Mouse (Mus musculus) cerebellum, postnatal 25 days (tissue): ENCODE results near the gene Baat.
"Not testable (repeated sequence)": the region's sequence is repeated elsewhere in the genome, so short reads cannot be mapped to it uniquely, and the experiment has no call there.

ENCODE experiments used
- DNase-seq, 2 experiments: peaks; one replicate each; pipeline ENCODE4 v3.0.0; 2021; ENCODE audit warnings: mixed read lengths in 2 of 2

Baat gene

GRCm38 (mm10) chr4:49480896-49481295 lies 25.5 kb downstream of the Baat start:
- DNase-seq: no peak

GRCm38 (mm10) chr4:49480104-49480760 lies 26.1 kb downstream of the Baat start:
- DNase-seq: no peak

DNA sequence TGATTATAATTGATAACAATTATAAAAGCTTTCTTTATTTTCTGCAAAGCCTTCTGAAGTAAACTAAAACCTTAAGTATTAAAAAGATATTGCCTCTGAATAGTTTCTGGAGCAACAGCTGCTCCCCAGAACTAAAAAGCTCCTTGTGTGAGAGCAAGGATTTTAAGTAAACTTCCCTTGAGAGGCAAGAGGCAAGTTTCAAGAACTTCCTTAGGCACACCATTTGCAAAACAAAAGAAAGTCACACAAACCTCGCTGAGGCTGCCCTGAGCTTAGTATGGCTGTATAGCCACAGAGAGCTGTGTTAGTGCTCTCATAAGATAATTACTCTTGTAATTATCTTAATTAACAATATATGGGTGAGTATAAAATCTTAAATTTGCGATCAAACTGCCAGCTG lies 27.3 kb downstream of the Baat start:
- DNase-seq: not testable (repeated sequence)

GRCm38 (mm10) chr4:49478118-49478877 lies 28.1 kb downstream of the Baat start:
- no peak for DNase-seq

DNA sequence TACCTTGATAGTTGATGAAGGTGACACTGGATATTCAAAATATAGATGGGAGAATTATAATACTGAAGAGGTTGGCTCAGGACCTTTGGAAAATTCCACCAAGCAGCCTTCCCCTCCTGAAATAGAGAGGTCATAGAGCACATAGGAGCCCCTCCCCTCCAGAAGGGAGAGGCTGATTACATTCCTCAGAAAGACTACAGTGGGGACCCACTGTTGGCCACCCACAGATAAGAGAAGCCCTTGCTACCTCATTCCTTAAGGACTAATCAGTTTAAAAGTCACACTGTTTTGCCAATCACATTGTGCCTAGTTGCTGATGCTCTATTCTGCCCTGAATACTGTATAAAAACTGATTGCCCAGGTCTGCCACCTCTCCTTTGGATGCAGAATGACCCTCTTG lies 31.8 kb downstream of the Baat start:
- no peak for DNase-seq

DNA sequence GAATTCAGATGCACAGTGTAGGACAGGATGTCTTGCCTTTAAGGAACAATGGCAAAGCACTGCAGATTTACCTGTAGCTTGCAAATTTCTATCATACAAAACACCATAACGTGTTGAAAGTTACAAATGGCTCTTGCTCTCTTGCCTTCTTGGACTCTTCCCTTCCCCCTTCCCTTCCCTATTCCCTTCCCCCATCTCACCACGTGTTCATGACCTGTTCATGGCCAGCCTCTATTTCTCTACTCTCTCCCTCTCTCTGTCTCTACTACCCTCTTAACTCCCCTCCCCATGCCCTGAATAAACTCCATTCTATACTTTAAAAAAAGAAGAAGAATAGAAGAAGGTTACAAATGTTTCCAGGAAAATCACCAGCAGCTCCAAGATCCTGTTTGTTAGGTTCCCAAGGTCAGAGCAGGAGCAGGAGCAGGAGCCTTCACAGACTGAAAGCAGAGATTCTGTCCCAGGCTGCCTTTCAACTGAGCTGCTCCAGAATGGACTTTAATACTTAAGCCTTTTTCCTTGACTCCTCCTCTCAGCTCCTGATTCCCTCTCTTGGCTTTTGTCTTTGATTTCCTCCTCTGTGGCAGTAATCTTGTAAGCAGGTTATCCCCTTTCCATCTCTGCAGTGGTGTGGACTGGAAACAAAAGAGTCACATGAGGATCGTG lies 32.8 kb downstream of the Baat start, which contains the start of gene Acnat1:
TSS of gene Acnat1 (minus strand) at position 478 of the 666 bp plus-strand sequence.
- no peak for DNase-seq

DNA sequence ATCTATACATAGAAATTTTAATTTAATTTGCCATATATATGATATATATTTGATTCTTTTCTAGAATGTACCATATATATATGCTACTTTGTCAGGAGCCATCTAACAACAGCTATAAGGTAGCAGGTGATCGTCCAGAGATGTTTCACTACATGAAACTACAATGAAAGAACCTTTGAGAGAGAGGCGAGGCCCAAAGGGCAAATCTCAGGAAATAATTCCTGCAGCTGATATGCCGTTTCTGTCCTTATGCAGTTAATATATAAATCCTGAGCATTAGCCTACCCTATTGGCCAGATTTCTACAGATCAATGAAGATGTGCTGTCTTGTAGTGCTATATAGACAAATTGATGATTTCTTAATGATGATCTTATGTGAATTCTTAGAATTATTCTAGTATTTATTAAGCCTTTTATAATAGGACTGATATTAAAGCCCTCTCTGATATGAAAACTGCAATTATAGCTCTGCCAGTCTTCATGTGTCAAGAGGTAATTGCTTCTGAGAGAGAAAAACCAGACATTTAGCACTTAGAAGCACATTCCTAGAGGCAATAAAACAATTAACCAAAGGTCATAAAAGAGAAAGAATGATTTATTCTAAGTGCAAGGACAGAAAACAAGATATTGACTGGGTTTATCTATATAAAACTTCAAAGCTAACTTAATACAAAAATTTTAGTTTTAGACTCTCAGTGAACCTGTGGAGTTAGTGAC lies 36.8 kb downstream of the Baat start:
- DNase-seq: no peak

DNA sequence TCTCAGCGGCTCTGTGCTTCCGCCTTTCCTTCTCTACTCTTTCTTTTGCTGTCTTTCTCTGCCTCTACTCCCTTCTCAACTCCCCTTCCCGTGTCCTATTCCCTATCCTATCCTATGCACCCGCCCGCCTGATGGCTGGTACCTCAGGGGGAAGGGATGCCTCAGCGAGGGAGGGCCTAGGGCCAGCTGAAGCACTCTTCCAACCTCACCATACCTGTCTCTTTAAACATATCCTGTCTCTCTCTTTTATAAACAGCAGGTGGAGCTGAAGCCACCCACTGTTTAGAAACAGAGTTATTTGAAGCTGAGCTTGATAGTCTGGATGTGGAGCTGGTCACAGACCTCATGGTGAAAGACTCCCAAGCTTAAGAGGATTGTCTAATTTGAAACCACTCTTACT lies 39.0 kb downstream of the Baat start:
- no peak for DNase-seq

DNA sequence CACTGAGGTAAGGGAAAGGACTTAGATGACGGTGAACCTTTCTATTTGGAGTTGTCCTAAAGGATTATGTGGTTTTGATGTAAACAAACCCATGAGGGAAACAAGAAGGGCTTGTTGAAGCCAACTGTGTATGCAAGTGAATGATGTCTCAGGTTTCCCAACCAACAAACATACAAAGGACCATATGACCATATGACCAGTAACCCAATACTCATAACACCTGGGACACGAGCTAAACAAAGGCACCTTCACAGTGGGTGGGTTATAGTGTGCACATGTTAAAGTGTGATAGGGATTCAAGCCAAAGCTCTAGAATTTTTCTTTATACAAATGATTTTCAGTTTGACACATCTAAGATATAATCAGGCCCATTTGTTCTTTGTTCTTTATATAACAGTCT lies 50.2 kb downstream of the Baat start:
- DNase-seq: no peak

DNA sequence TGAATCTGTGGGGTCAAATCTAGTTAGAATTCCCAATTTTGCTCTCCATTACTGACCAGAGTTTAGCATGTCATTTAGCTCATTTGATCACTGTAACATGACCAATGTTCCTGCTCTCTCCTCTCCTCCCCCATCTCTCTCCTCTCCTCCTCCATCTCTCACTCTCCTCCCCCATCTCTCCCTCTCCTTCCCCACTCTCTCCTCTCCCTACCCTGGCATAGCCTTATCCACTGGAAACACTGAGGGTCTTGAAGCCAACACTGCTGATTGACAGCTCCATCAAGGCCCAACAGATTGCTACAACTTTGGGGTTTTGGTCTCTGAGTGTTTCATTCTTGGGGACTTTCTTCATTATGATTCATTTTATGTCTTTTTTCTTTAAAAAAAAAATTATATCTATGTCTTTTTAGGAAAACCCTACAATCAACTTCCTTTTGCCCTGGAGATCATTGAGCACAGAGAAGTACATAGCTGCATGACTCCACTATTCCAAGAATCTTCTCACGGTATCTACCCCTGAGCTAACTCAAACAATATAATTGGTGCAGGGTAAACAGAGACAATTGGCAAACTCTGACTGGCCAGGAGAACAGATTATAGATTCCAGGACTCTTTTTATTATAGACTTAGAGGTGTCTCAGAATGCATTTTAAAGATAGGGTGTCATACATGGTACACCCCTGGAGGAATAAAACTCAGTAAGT lies 54.4 kb downstream of the Baat start:
- DNase-seq: no peak

DNA sequence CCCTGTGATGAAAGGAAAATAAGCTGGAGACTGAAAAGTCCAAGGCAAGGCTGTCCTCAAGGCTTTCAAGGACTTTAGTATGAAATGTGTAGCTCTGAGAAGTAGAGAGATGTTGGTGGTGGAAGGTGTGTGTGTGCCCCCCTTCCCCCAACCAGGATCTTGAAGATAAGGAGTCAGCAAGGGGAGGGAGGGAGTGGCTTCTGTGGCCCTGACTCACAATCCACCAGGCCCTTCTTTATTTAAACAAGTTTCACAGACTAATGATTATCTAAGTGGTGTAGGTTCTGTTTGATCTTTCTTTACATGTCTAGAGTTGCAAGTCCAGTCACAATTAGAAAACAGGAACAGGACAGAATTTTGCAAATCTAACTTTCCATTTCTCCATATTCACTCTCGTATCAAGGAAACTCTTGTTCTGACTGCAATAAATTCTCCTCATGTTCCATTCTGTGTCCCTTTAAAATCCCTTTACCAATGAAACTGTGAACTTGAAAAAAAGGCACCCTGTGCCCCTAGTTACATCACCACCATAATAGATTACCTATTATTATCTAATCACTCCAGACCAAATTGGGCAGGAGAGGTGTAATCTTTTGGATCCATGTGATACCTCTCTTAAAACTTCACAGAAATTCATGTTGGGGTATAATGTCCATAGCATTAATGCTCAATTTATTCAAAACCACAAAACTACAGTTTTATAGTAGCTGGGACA lies 55.1 kb downstream of the Baat start:
- DNase-seq: not testable (repeated sequence)
